In the genomic region with DNA sequence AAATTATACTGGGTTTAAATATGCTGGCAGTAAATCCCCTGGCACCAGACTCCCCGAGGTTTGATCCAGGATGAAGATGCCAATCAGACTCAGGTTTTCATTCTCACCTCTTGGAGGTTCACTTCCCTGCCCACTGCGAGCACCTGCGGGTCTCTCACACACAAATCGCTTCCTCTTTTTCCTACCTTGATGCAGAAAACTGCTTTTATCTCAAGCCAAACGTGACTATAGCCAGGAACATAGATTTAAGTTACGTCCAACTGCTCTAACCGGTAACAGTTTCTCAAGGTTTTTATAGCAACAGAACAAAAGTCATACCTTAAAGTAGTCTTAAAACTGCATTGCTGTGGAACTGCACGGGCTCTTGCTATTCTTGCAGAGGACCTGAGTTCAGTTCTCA, we compare ENCODE assay signal across 17 mouse cellular contexts.
"Had no signal": no experiment of that assay in that cellular context is flagged by ENCODE, and none has a peak within 500 bp of the region (broad histone marks: within the 10 kb centered on the region; RNA-seq: fewer than 3 reads in every experiment).

No protein-coding gene starts in this region.

- H3K4me1 ChIP-seq: neural tube, embryonic 12.5 days; neural tube, embryonic 13.5 days; neural tube, embryonic 15.5 days; stomach, embryonic 15.5 days had no signal

- H3K27ac ChIP-seq: neural tube, embryonic 12.5 days; neural tube, embryonic 13.5 days; neural tube, embryonic 15.5 days; stomach, embryonic 15.5 days; stomach, postnatal 0 days had no signal

- H3K36me3 ChIP-seq: neural tube, embryonic 12.5 days; neural tube, embryonic 13.5 days; neural tube, embryonic 15.5 days; stomach, embryonic 15.5 days had no signal

- H3K9ac ChIP-seq: neural tube, embryonic 12.5 days; neural tube, embryonic 13.5 days; neural tube, embryonic 15.5 days; stomach, embryonic 15.5 days had no signal

- H3K27me3 ChIP-seq: neural tube, embryonic 12.5 days; neural tube, embryonic 13.5 days; neural tube, embryonic 15.5 days; stomach, embryonic 15.5 days had no signal

- H3K9me3 ChIP-seq: neural tube, embryonic 12.5 days; neural tube, embryonic 13.5 days; neural tube, embryonic 15.5 days; stomach, embryonic 15.5 days had no signal

- H3K4me3 ChIP-seq: neural tube, embryonic 12.5 days; neural tube, embryonic 13.5 days; neural tube, embryonic 15.5 days; stomach, embryonic 15.5 days had no signal

- DNase-seq: retina, postnatal 1 day; right cerebral cortex, adult 18-20 months; right cerebral cortex, postnatal 14 days; right cerebral cortex, postnatal 25 days; right cerebral cortex, postnatal 4 days; spleen, adult 18-20 months; thymus, adult 18-20 months; thymus, adult 2 months; thymus, postnatal 14 days; thymus, postnatal 25 days; thymus, postnatal 36 days; thymus, postnatal 4 days had no signal
